In the genomic region with DNA sequence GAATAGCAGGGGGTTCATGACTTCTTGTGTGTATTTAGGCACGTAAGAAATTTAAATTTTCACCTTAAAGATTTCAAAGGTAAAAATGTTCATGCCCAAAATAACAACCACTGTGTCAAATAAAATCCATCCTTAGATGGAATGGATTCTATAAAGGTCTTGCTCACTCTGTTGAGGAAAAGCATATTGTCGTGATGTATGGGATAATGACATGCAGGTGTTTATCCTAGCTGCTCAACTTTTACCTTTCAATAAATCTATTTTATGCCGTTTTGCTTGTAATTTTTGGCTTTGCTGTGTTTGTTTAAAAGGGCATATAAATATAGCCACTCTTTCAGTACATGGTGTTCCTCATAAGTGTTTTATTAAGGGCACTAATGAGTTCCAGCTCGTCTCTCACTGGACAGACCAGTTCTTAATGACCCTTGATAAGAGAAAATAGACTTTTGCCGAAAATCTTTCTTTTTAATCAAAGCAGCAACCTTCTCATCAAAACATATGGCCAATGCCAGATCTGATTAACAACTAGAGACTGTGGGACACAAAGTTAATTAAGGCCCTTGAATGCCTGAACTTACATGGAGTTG, we compare ENCODE assay signal across 27 mouse cellular contexts.
DNase-seq lines count a peak whose midpoint lies in the region; ATAC-seq lines count a peak whose summit lies in the region.
"Had no signal": no experiment of that assay in that cellular context is flagged by ENCODE, and none has a peak within 500 bp of the region (broad histone marks: within the 10 kb centered on the region; RNA-seq: fewer than 3 reads in every experiment).

No protein-coding gene starts in this region.

- H3K27ac ChIP-seq in embryonic facial prominence, embryonic 11.5 days (replicated peaks; ENCODE audit: low read depth, low read length), result no peak overlapping the region
- no peak overlapping the region for H3K27ac ChIP-seq in embryonic facial prominence, embryonic 10.5 days (replicated peaks)
- no peak overlapping the region for H3K27ac ChIP-seq in kidney, embryonic 16.5 days (ENCODE audit: low read length)
- H3K27ac ChIP-seq: embryonic facial prominence, embryonic 15.5 days; forebrain, embryonic 12.5 days; heart, embryonic 10.5 days; heart, embryonic 15.5 days; intestine, embryonic 15.5 days; liver, embryonic 15.5 days; stomach, embryonic 15.5 days had no signal

- H3K36me3 ChIP-seq in embryonic facial prominence, embryonic 11.5 days (replicated peaks; ENCODE audit: control insufficient read depth, insufficient read depth, low read depth, low read length), result no peaks in the 10 kb centered on the region
- no peaks in the 10 kb centered on the region for H3K36me3 ChIP-seq in embryonic facial prominence, embryonic 10.5 days (replicated peaks)
- no peaks in the 10 kb centered on the region for H3K36me3 ChIP-seq in kidney, embryonic 16.5 days (ENCODE audit: insufficient read depth, low read length)
- H3K36me3 ChIP-seq: embryonic facial prominence, embryonic 15.5 days; forebrain, embryonic 12.5 days; heart, embryonic 10.5 days; heart, embryonic 15.5 days; intestine, embryonic 15.5 days; liver, embryonic 15.5 days; stomach, embryonic 15.5 days had no signal

- no peak for ATAC-seq in embryonic facial prominence, embryonic 11.5 days (replicated peaks; ENCODE audit: insufficient number of reproducible peaks, low FRiP score, low TSS enrichment, low read depth)
- ATAC-seq in kidney, embryonic 16.5 days (ENCODE audit: low FRiP score, low TSS enrichment), result peak; percentile 75
- ATAC-seq in megakaryocyte, adult 5-6 weeks (ENCODE audit: poor library complexity, severe bottlenecking), result no peak
- ATAC-seq: forebrain, postnatal 0 days; hindbrain, embryonic 16.5 days; intestine, embryonic 15.5 days; midbrain, embryonic 16.5 days had no signal

- no peaks in the 10 kb centered on the region for H3K4me1 ChIP-seq in embryonic facial prominence, embryonic 11.5 days (ENCODE audit: control insufficient read depth, insufficient read depth, low read length)
- peaks cover 4% of the 10 kb centered on the region for H3K4me1 ChIP-seq in embryonic facial prominence, embryonic 10.5 days
- no peaks in the 10 kb centered on the region for H3K4me1 ChIP-seq in kidney, embryonic 16.5 days (ENCODE audit: insufficient read depth, low read length)
- H3K4me1 ChIP-seq: embryonic facial prominence, embryonic 15.5 days; forebrain, embryonic 12.5 days; heart, embryonic 10.5 days; heart, embryonic 15.5 days; intestine, embryonic 15.5 days; liver, embryonic 15.5 days; stomach, embryonic 15.5 days had no signal

- H3K27me3 ChIP-seq in embryonic facial prominence, embryonic 11.5 days (ENCODE audit: control insufficient read depth, insufficient read depth, low read length), result no peaks in the 10 kb centered on the region
- H3K27me3 ChIP-seq in embryonic facial prominence, embryonic 10.5 days (replicated peaks; ENCODE audit: low read depth, poor library complexity, severe bottlenecking), result no peaks in the 10 kb centered on the region
- H3K27me3 ChIP-seq in kidney, embryonic 16.5 days (ENCODE audit: insufficient read depth, low read length), result no peaks in the 10 kb centered on the region
- H3K27me3 ChIP-seq: embryonic facial prominence, embryonic 15.5 days; forebrain, embryonic 12.5 days; heart, embryonic 15.5 days; intestine, embryonic 15.5 days; liver, embryonic 15.5 days; stomach, embryonic 15.5 days had no signal

- H3K9ac ChIP-seq in embryonic facial prominence, embryonic 11.5 days (replicated peaks; ENCODE audit: low read length), result no peak overlapping the region
- no peak overlapping the region for H3K9ac ChIP-seq in kidney, embryonic 16.5 days (replicated peaks; ENCODE audit: low read length)
- H3K9ac ChIP-seq: embryonic facial prominence, embryonic 15.5 days; forebrain, embryonic 12.5 days; forebrain, postnatal 0 days; heart, embryonic 15.5 days; intestine, embryonic 15.5 days; liver, embryonic 15.5 days; lung, embryonic 14.5 days; stomach, embryonic 15.5 days had no signal

- H3K4me3 ChIP-seq in embryonic facial prominence, embryonic 11.5 days (ENCODE audit: low read depth, low read length), result no peak overlapping the region
- no peak overlapping the region for H3K4me3 ChIP-seq in embryonic facial prominence, embryonic 10.5 days
- H3K4me3 ChIP-seq in kidney, embryonic 16.5 days (ENCODE audit: low read length), result no peak overlapping the region
- H3K4me3 ChIP-seq: embryonic facial prominence, embryonic 15.5 days; forebrain, embryonic 12.5 days; heart, embryonic 10.5 days; heart, embryonic 15.5 days; intestine, embryonic 15.5 days; liver, embryonic 15.5 days; stomach, embryonic 15.5 days had no signal

- DNase-seq in embryonic facial prominence, embryonic 11.5 days (ENCODE audit: low spot score), result peak; percentile 32
- DNase-seq in embryonic facial prominence, embryonic 10.5 days (ENCODE audit: low spot score), result no peak
- DNase-seq in kidney, postnatal 10 days, result no peak
- peak; percentile 29 for DNase-seq in kidney, postnatal 14 days
- DNase-seq in left cerebral cortex, postnatal 10 days (ENCODE audit: extremely low spot score in 1 of 2, low spot score in 2 of 2), result no peak
- DNase-seq: adrenal gland, postnatal 25 days; cerebellum, adult 18-20 months; cerebellum, postnatal 10 days; forebrain, postnatal 0 days; gastrocnemius, postnatal 14 days; layer of hippocampus, postnatal 36 days; liver; lung, embryonic 14.5 days; lung, postnatal 14 days; right cerebral cortex, postnatal 25 days had no signal

- H3K9me3 ChIP-seq in embryonic facial prominence, embryonic 11.5 days (replicated peaks; ENCODE audit: control insufficient read depth, low read length), result no peaks in the 10 kb centered on the region
- H3K9me3 ChIP-seq in embryonic facial prominence, embryonic 10.5 days, result no peaks in the 10 kb centered on the region
- no peaks in the 10 kb centered on the region for H3K9me3 ChIP-seq in kidney, embryonic 16.5 days (ENCODE audit: low read length)
- H3K9me3 ChIP-seq: embryonic facial prominence, embryonic 15.5 days; forebrain, embryonic 12.5 days; heart, embryonic 10.5 days; heart, embryonic 15.5 days; intestine, embryonic 15.5 days; liver, embryonic 15.5 days; stomach, embryonic 15.5 days had no signal

- WGBS in embryonic facial prominence, embryonic 11.5 days, result 29% methylated on average over 5 of the region's 5 CpGs
- WGBS in embryonic facial prominence, embryonic 10.5 days, result 40% methylated on average over 5 of the region's 5 CpGs
- WGBS in kidney, embryonic 16.5 days, result 20% methylated on average over 5 of the region's 5 CpGs

- H3K4me2 ChIP-seq in embryonic facial prominence, embryonic 11.5 days (ENCODE audit: low read depth, low read length), result no peak overlapping the region
- no peak overlapping the region for H3K4me2 ChIP-seq in kidney, embryonic 16.5 days (replicated peaks; ENCODE audit: low read depth, low read length)
- H3K4me2 ChIP-seq: embryonic facial prominence, embryonic 15.5 days; forebrain, embryonic 12.5 days; heart, embryonic 15.5 days; intestine, embryonic 15.5 days; liver, embryonic 15.5 days; lung, embryonic 14.5 days; midbrain, embryonic 11.5 days; stomach, embryonic 15.5 days had no signal

- intact Hi-C loops in left cerebral cortex, postnatal 10 days (cut with DNase I), result no loop called here

Comparison
In these comparisons a context has a peak if more than half of its experiments do, and no peak if none do; other contexts are left out.
1. DNase-seq: peak in embryonic facial prominence, embryonic 11.5 days (single experiment) and kidney, postnatal 14 days (single experiment); none in embryonic facial prominence, embryonic 10.5 days (single experiment), kidney, postnatal 10 days (single experiment) and left cerebral cortex, postnatal 10 days (0 of 2).